Mouse (Mus musculus) hindlimb bud, embryonic 11.5 days (tissue): ENCODE results near the gene Ccdc40.
"Not testable (repeated sequence)": the region's sequence is repeated elsewhere in the genome, so short reads cannot be mapped to it uniquely, and the experiment has no call there.

Experiments
- DNase-seq: peaks from one replicate; pipeline ENCODE4 v3.0.0-alpha.2; 2012; ENCODE audit warnings: low read depth, low spot score; ENCODE audit errors: extremely low spot score

Ccdc40 gene

GRCm38 (mm10) chr11:119235596-119235995, 7.2 kb downstream of the Ccdc40 start:
- DNase-seq = no peak

- no peak for DNase-seq
Observed at GRCm38 (mm10) chr11:119236354-119236753, 8.0 kb downstream of the Ccdc40 start.

- no peak for DNase-seq
Observed at GRCm38 (mm10) chr11:119237007-119237406, 8.6 kb downstream of the Ccdc40 start.

GRCm38 (mm10) chr11:119237568-119238304, 9.4 kb downstream of the Ccdc40 start:
- DNase-seq = no peak

GRCm38 (mm10) chr11:119238305-119238721, 9.9 kb downstream of the Ccdc40 start:
- no peak for DNase-seq

- DNase-seq = no peak
Observed at GRCm38 (mm10) chr11:119239480-119239879, 11.1 kb downstream of the Ccdc40 start.

GRCm38 (mm10) chr11:119245543-119245942, 17.2 kb downstream of the Ccdc40 start:
- not testable (repeated sequence) for DNase-seq

GRCm38 (mm10) chr11:119249011-119249410, 20.6 kb downstream of the Ccdc40 start:
- peak; percentile 98 for DNase-seq

GRCm38 (mm10) chr11:119250998-119251397, 22.6 kb downstream of the Ccdc40 start:
- DNase-seq = no peak

GRCm38 (mm10) chr11:119252854-119253541, 24.6 kb downstream of the Ccdc40 start:
- no peak for DNase-seq

GRCm38 (mm10) chr11:119256557-119256956, 28.2 kb downstream of the Ccdc40 start:
- not testable (repeated sequence) for DNase-seq

GRCm38 (mm10) chr11:119258216-119258571, 29.8 kb downstream of the Ccdc40 start:
- DNase-seq = no peak

- no peak for DNase-seq
Observed at GRCm38 (mm10) chr11:119258572-119259322, 30.4 kb downstream of the Ccdc40 start.

GRCm38 (mm10) chr11:119259977-119260376, 31.6 kb downstream of the Ccdc40 start:
- DNase-seq = no peak

GRCm38 (mm10) chr11:119264413-119264812, 36.0 kb downstream of the Ccdc40 start:
- no peak for DNase-seq

- no peak for DNase-seq
Observed at GRCm38 (mm10) chr11:119265811-119266210, 37.4 kb downstream of the Ccdc40 start.

- DNase-seq = no peak
Observed at GRCm38 (mm10) chr11:119267241-119267674, 38.9 kb downstream of the Ccdc40 start.

GRCm38 (mm10) chr11:119267768-119268556, 39.6 kb downstream of the Ccdc40 start, which contains the start of gene Gaa:
TSS of gene Gaa (plus strand) at chr11:119267887.
- DNase-seq = peak; percentile 86

- DNase-seq = no peak
Observed at GRCm38 (mm10) chr11:119268557-119269195, 40.3 kb downstream of the Ccdc40 start.

GRCm38 (mm10) chr11:119272492-119272891, 44.1 kb downstream of the Ccdc40 start:
- DNase-seq = not testable (repeated sequence)
